Mouse (Mus musculus) left cerebral cortex, adult 9 months (tissue): ENCODE data around the gene Irf2bp2.
"Not testable (repeated sequence)": the region's sequence is repeated elsewhere in the genome, so short reads cannot be mapped to it uniquely, and the experiment has no call there.

Experiments used
- DNase-seq, 2 experiments: peaks; one replicate each; pipeline ENCODE4 v3.0.0; 2022; ENCODE audit warnings: low spot score in 2 of 2

Gene Irf2bp2

DNA sequence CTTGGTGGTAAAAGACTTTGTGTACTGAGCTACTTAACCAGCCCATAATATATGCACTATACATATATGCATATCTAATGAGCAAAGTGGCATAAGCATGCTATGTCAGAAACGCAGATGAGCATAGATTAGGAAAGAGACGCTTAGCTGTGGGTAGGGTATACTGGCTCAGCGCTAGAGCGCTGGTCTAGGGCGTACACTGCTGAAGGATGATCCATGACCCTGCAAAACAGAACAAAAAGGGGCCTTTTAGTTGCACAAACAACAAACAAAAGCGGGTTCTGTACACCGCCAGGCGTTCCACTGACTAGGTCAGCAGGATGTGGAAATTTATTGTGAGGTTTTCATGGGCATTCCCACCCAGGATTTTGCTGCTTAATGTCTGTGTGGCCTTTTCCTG, 8.9 kb upstream of the Irf2bp2 start:
- DNase-seq: peak in 1 of 2 experiments; percentile 29

DNA sequence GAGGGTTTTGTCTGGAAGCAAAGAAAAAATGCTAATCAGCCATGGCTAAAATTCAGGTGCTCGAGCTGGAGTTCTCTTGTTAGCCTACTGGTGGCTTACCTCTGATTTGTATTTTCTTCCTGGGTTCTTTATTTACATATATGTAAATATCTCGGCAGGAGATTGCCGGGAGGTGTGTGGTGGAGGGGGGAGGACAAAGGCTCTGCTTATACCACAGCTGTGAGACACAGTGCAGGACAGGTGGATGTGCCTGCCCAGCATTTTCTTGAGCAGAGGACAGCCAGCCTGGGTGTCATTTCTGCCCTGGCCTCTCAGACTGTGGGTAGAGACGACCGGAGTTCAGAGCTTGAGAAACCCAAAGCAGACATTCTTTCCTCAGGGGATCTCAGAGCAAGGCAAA, 7.5 kb upstream of the Irf2bp2 start:
- no peak for DNase-seq

DNA sequence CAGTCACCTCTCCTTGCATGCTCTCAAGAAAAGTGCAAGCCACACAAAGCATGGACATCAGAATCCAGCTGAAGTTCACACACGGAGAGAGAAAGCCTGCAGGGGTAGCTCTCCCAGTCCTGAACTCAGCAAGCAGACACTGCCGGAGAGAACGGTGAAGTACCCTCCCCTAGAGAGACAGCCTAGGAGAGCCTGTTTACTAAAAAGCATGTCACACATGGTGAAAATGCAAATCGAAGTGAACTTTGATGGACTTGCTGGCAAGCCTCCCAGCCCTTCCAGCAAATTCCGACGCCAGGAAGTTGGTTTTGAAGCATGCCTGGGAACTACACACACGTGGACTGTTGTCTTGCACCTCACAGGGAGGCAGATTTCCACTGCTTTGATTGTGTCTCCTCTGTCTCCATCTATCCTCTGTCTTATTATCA, 7.0 kb upstream of the Irf2bp2 start:
- DNase-seq: no peak

DNA sequence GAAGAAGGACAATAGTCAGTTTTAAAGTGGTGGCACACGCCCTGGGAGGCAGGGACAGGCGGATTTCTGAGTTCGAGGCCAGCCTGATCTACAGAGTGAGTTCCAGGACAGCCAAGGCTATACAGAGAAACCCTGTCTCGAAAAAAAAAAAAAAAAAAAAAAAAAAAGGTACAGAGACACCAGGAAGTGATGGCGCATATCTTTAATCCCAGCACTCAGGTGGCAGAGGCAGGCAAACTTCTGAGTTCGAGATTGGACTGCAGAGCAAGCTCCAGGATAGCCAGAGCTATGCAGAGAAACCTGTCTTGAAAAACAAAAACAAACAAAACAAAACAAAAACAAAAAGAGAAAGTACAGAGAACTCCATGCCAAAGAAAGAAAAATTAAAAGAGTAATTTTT, 6.6 kb upstream of the Irf2bp2 start:
- not testable (repeated sequence) for DNase-seq

DNA sequence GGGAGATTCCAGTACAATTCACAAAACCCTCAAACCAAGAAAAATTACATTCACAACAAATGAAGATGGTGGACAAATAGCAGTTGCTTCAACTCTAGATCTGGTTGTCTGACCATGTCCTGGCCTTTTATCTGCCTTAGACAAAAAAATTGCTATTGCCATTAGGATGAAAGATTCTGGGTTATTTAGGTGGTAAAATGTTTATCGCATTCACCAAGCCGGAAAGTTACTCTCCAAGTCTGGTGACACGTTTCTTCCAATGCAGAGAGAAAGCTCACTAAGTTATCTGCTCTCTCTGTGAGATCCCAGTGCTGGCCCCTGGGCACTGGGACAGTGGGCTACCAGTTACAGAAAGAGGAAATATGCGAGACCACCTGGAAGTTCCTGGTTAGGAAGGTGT, 5.5 kb upstream of the Irf2bp2 start:
- no peak for DNase-seq

DNA sequence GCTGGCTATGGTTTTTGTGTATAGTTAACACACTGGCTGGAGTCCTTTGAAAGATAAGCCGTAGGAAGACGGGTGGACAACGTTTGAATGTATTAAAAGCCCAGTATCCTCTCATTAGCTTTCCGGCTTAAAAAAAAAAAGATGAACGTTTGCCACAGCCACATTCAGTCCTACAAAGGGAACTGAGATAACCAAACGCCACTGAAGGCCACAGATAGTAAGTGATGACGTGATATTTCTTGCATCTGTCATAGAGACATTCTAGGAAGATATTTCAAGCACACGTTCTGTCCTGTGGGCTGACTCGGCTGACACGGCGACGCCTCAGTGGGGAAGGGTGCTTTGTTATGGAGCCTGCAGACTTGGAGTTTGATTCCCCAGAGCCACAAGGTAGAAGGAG, 4.4 kb upstream of the Irf2bp2 start:
- DNase-seq: no peak

DNA sequence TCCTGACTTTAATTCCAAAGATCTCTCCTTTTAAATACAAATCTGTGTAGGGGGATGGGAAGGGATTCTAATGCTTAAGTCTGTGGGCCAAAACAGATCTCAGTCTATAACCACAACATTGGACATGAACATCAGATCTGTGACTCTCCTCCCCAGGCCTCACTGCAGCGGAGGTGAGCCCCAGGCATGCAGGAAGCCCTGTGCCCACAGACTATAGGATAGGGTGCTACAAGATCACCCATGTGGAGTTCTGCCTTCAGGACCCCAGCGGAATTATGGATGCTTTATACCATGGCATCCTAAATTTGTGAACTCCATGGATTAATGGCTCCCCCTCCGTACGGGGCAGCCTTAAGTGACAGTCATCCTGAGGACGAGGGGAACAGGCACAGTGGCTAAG, 2.9 kb upstream of the Irf2bp2 start:
- no peak for DNase-seq

DNA sequence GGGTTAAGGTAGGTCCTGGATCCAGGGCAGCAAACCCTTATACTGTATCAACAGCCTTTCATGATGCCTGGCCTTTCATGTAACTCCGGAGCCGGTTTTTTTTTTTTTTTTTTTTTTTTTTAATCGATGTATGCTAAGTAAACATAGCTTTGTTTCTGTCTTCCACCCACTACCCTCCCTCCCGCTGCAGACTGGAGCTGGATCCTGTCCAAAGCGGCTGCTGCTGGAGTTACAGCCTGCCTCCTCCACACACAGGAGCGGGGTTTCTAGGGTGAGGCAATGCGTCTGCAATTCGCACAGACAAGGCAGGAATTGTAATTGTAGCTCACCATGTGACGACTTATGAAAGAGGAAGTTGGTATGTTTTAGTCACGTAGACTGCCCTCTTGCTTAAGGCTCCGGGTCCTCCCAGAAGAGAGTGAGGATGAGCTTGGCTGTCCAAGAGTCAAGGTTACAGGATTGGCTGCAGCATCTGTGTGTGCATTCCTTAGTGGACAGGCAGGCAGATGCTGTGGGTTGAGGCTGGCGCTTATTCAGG, 2.4 kb upstream of the Irf2bp2 start:
- peak; percentile 86 to 91 for DNase-seq

DNA sequence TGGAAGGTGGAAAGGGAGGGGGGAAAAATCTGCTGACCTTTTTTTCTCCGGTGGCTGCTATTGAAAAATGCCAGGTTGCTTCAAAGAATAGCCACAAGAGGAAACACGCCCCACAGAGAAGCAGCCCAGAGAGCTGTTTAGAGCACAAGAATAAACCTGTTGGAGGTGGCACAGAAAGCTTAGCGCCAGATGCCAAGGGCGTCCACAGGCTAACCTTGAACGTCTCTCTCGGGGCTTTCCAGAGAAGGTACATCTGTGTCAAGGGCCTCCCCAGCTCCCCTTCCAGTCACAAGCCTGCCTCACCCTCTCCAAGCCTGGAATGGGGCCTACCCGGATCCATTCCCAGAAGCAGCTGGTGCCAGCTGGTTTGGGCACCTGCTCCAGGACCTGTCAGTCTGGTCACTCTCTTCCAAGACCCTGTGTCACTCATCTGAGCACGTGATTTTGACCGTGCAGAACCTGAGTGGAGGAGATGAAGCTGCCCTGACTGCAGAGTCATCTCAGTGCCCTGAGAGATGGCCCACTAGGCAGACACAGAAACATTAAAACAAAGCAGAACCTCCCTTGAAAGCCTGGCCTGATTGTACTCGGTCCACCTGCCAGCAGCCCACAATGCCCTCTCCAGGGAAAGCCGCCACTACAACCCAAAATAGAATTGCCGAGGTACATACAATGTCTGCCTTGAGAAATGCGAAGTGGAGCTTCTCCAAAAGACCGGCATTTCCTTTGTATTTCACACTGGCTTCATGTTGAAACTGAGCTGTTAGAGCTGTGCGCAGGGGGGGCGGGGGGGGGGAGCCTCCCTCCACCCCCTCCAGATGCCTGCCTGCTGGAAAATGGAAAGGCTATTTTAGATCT, 1.6 kb upstream of the Irf2bp2 start:
- DNase-seq: peak in 1 of 2 experiments; percentile 60

DNA sequence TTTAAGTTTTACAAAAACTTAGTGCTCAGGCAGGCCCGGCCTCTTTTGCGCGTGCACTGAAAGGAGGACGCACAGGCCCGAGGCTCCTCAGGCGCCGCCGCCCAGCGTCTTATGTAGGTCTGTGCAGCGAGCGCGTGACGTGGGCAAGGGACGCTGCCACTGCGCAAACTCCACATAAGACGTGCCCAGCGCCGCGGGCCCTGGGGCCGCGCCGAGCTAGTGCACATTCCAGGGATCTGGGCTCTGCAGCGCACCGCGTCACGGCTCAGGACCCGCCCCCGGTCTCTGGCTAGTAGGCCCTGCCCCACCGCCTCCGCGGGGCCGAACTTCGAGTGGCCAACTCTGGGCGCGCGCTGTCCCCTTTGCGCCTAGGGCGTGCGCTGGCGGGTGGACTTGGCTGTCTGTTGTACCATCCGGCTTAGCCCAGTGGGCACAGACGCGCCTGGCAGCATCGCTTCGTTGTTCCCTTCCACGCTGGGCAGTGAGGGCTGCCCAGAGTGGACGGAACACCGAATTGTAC, 755 bp upstream of the Irf2bp2 start:
- DNase-seq: peak; percentile 98 to 99

DNA sequence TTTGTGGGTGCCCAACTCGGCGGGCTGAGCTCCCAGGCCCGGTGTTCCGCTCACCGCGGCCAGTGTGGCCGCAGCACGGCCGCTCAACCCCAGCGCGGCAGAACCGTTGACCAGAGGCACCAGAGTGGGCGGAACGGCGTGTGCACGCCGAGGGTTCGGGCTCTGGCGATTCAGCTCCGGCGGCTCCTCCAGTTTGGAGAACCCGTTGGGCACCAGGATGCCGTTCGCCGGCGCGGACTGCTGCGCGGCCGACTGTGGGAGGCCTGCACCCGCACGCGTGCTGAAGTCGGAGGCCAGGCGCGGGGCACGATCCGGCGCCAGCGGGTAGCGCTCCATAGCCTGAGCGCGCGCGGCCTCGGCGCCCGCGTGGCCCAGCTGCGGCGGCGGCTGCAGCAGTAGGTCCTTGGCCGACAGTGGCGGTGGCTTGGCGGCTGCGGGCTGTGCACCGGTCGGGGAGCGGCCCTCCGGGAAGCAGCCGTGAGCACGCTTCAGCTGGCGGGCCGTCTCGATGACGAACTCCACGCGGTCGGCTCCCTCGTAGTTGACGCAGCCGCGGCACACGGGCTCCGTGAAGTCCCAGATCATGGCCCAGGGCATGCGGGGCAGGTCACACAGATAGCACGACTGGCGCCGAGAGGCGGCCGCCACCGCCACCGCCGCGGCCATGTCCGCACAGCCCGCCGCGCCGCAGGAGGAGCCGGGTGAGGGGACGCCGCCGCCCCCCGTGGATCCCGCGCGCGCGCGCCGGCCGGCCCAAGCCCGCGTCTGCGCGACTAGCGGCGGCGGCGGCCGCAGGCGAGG, 815 bp downstream of the Irf2bp2 start:
- DNase-seq: peak in 1 of 2 experiments; percentile 30

DNA sequence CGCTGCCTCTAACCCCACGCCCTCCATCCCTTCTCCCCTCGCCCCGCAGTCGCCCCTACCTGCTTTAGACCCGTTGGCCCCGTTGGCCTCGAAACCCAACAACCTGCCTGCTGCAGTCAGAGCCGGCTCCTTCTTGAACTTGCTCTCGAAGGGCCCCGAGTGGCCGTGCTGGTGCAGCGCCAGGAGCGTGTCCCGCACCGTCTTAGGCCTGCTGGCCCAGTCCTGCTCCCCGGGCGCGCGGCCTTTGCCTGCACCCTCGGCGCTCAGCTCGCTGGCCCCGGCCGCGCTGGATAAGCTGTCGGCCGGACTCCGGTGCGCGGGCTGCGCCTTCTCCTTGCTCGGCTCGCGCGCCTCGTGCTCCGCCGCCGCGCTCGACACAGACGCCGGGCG, 1.4 kb downstream of the Irf2bp2 start:
- DNase-seq: no peak

DNA sequence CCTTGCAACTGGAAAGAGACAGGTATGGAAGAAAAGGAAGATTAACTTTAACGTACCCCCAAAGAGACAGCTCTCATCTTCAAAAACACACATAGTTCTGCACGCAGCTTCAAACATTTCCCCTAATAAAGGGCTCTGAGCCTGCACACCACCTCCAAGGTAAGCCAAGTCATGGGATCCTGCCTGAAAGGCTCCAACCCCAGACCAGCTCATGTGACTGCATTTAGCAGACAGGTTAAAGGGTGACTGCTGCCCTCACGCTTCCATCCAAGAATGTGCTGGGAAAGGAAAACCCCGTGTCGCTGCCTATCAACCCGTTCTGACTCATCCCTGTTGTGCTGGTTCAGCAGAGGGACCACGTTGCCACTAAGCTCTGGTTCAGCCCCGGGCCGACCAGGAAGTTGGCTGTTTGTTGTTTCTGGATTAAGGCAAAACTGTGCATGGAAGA, 1.9 kb downstream of the Irf2bp2 start:
- peak in 1 of 2 experiments; percentile 56 for DNase-seq

DNA sequence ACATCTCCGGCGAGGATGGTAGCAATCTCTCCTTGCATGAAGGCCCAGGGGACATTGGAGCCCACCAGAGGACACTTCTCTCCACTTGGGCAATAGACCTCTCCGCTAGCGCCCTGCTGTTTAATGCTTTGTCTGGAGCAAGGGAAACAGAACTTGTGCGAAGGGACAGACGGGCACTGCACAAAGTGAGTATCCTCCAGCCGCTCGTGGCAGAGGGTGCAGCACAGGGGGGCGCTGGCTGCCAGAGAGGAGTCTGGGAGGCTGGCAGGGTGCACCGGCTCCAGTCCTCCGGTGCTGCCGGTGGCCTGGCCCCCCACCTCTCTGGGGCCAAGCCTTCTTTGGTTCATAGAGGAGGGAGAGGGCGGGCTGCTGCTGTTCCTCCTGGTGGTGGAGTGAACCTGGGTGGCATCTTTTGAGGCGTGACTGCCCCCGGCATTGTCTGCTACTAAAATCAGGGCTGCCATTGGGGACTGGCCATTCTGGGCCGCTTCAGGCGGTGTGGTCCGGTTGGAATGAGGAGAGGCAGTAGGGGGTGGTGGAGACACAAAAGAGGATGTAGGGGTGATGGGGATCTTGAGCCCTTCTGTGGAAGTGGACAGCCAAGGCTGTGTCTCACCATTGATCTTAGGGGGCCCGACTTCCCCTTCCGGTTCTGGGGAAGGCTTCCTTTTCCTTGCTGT, 2.5 kb downstream of the Irf2bp2 start:
- no peak for DNase-seq

DNA sequence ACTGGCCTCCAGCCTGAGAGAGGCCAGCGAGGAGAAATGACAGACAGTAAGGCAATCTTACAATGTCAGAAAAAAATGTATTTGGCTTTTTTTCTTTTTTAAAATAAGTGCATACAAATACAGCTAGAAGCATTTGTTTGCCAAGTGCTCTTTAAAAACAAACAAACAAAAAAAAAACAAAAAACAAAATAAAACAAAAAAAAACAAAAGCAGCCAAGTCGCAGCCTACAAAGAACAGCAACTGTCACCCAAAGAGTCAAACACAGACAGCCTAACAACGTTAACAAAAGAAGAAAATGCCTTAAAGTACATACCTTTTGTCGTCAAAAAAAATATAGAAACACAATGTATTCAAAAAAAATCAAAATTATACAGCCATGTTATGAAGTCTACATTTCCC, 3.2 kb downstream of the Irf2bp2 start:
- no peak for DNase-seq

DNA sequence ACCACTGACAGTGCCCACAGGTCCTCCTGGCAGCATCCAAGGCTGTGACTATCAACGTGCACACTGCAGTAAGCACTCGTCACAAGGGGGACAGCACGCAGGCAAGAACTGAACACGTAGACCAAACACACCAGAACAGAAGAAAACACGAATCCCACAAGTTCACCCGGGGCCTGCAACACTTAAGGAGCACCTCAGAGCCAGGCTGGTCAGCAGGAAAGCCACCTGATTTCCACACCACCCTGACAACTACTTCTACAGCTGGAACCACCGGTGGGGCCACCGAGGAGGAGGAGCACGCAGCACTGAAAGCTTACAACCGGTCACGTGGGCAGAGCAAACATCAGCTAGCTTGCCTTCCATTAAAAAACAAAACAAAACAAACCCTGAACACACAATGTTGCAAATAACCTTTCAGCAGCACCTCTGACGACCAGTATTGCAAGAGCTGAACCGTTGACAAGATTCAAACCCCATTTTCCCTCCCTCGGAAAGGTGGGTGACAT, 3.7 kb downstream of the Irf2bp2 start:
- no peak for DNase-seq

DNA sequence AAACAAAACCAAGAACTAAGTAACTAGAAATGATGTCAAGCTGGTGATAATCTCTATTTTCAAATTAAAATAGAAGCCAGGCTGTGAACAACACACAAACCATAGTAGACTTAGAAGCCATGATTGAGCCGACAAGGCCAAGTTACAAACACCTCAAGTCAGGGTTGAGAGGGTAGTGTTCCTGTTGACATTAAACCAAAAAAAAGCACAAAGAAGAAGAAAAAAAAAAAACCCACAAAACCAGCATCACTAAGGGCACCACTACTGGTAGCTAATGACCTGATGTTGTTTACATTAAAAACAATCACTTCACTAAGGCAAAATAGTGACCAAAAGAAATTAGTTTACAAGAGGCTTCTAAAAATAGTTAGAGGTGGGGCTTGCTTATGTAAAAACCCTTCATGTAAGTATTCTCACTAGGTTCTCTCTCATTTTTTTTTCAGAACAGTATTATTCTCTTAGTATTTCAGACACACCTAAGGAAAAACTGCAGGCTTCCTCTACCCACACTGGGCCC, 4.2 kb downstream of the Irf2bp2 start:
- DNase-seq: no peak

DNA sequence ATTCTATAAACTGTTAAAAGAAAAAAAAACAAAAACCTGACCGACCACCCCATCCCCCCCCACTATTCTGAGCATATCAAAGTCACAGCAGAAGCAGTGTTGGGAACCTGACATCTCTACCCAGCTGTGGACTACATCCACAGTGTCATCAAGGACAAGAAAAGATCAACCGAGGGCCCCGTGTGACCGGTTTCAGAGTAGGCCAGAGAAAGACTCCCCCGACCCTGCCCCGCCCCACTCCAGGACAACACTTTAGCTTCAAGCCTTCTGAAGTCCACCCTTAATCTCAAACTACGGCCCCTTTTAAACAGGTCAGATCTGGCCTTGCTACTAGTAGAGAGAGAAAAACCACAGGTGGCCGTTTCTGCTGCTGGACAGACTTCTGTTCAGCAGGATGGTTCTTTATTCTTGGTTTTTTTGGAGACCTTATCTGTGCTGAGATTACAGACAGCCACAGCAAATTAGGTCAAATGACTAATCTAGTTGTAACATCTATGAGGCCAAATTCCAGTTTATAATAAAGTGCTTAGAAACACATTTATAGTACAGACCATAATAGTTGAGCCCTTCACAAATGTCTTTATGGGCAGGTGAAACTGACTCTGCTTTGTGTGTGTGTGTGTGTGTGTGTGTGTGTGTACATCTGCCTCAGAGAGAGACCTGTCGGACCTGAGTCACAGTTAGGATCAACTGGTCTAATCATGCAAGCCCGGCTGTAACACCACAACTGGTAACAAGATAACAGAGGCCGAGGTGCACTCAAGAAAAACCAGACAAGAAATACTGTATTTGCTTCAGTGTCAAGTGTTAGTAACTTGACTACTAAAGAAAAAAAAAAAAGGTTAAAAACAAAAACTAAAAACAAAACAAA, 4.9 kb downstream of the Irf2bp2 start:
- no peak for DNase-seq

DNA sequence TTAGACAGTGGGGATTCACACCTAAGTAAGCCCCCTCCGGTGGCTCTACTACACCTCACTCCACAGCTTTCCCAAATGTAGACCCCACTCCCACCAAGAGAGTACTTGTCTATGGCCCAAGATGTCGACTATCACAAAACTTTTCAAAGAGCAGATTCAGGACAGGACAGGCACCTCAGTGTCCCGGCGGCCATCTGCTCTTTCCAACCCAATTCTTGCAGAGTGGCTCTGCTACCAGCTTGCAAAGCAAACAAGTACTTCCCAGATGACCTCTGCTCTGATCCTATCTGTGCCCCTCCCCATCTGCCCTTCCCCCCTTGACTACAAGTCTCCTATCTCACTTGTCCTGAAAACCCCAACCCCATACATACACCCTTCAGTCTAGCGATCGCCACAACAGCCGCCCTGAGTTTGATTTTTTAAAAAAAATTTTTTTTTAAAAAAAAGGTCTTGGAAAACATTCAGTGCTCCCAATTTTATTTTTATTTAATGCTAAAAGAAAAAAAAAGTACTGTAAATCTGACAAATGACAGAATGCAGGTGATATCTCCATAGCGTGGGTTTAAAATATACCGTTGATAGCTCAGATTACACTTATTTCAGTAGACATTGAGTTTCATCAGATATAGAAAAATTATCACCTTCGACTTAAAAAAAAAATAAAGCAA, 5.8 kb downstream of the Irf2bp2 start:
- DNase-seq: no peak
